Mouse (Mus musculus) neural tube, embryonic 11.5 days (tissue): ENCODE results near the gene Hist1h4b. TPM values are rescaled to one million over a fixed set of nuclear protein-coding genes. Genes with fewer than 3 reads are reported as not detected.

Experiments
- ATAC-seq: fragments of 200-750 bp; cut with Nextera tagmentation; 2 replicates; pipeline ENCODE4 v1.8.0; 2017; ENCODE audit warnings: moderate number of reproducible peaks, mild to moderate bottlenecking, moderate TSS enrichment, moderate library complexity; ENCODE audit not compliant: insufficient read depth, low FRiP score, low TSS enrichment
- DNase-seq: peaks from one replicate; pipeline ENCODE4 v3.0.0-alpha.2; 2015; ENCODE audit warnings: low spot score
- H3K27ac ChIP-seq: fragments of 300-500 bp; sonication (generic); 2 replicates; pipeline ENCODE4 v1.5.1; 2014; ENCODE audit warnings: low read depth, mild to moderate bottlenecking, low read length
- H3K27me3 ChIP-seq: fragments of 300-500 bp; sonication (generic); 2 replicates; pipeline ENCODE4 v1.6.1; 2014; ENCODE audit warnings: mild to moderate bottlenecking, low read length, mixed read lengths; ENCODE audit not compliant: control insufficient read depth, insufficient read depth
- H3K36me3 ChIP-seq: fragments of 300-500 bp; sonication (generic); 2 replicates; pipeline ENCODE4 v1.6.1; 2014; ENCODE audit warnings: mild to moderate bottlenecking, low read length, moderate library complexity, mixed read lengths; ENCODE audit not compliant: control insufficient read depth, insufficient read depth
- H3K4me1 ChIP-seq: fragments of 300-500 bp; sonication (generic); 2 replicates; pipeline ENCODE4 v1.6.1; 2014; ENCODE audit warnings: low read length, mixed read lengths; ENCODE audit not compliant: control insufficient read depth, insufficient read depth
- H3K4me2 ChIP-seq: fragments of 300-500 bp; sonication (generic); 2 replicates; pipeline ENCODE4 v1.6.1; 2014; ENCODE audit warnings: low read depth, mild to moderate bottlenecking, moderate library complexity
- H3K4me3 ChIP-seq: fragments of 300-500 bp; sonication (generic); 2 replicates; pipeline ENCODE4 v1.5.1; 2014; ENCODE audit warnings: low read depth, low read length
- H3K9ac ChIP-seq: fragments of 300-500 bp; sonication (generic); 2 replicates; pipeline ENCODE4 v1.6.1; 2014; ENCODE audit warnings: mild to moderate bottlenecking, low read length
- H3K9me3 ChIP-seq: fragments of 300-500 bp; sonication (generic); 2 replicates; pipeline ENCODE4 v1.6.1; 2016; ENCODE audit warnings: low read length; ENCODE audit not compliant: control insufficient read depth
- WGBS: fragments of 180-500 bp; shearing (Covaris S2); extraction: QIAGEN DNeasy Blood & Tissue Kit; methylation state at CpG from one replicate; pipeline ENCODE4 v1.1.7; 2014; 5-methylcytosine and 5-hydroxymethylcytosine counted together
- microRNA-seq: library from miRNA; unstranded; fragments of <30 nt; microRNA quantifications from one replicate; pipeline ENCODE4, GENCODE M21; 2016
- polyA plus RNA-seq: library from polyadenylated mRNA; unstranded; fragments of >200 nt; fragmentation: Nextera tagmentation; extraction: Ambion mirVana; gene quantifications from 2 replicates; pipeline ENCODE4 v1.2.1, GENCODE M21; 2014

Gene Hist1h4b
- polyA plus RNA-seq, 1 experiment from 2014 or later = 4.3 TPM

DNA sequence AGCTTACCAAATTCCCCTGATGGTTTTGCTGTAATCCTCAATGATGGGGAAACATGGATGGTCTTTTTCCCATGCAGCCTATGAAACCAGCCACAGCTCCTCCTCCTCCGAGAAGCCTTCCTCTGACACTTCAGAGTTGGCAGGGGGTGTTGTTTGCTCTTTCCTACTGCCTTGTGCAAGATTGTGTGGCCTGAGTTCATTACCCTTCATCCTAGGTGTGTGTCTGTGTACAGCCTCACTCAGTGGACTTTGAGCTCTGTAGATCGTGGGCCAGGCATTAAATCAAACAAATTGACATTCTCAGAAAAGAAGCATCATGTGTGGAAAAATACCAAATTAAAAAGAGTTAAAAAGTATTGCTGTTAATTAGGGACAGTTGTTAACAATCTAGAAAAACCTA lies 47.7 kb downstream of the Hist1h4b start:
- Histone ChIP-seq H3K27ac (no peak overlapping the region), H3K27me3 (no peaks in the 10 kb centered on the region), H3K36me3 (no peaks in the 10 kb centered on the region), H3K9ac (no peak overlapping the region), H3K4me3 (no peak overlapping the region), H3K4me2 (no peak overlapping the region), H3K9me3 (no peaks in the 10 kb centered on the region), H3K4me1 (no peaks in the 10 kb centered on the region)
- WGBS = 80% methylated on average over 2 of the region's 2 CpGs
- ATAC-seq (no peak), DNase-seq (no peak)

DNA sequence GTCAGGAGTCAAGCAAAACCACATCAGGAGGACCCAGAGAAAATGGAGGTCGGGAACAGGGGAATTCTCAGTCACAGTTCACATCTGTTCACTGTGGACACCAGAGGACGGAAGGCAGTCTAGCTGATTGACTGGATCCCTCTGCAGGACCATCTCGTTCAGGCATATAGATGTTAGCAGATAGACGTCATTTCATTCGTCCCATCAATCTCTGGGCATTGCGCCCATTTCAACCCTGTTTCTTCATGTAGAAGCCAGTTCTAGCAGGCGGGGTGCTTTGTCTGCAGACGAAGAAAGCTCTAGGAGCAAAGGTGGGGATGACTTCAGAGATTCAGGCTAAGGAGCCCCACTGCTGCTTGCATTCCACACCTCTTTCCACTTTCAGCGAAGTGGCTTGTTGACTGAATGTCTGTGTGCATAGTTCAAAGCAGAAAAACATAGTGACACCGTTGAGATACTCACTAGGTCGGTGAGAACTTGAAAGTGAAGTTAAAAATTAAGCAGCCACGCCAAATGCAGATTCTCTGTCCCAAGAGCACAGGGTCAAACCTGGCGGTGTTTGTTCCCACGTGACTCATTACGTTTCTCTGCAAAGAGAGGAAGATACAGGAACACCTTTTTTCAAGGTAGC lies 49.7 kb downstream of the Hist1h4b start, which contains the start of gene Slc17a2:
TSS of gene Slc17a2 (plus strand) at position 572 of the 631 bp plus-strand sequence.
- ATAC-seq (no peak), DNase-seq (no peak)
- WGBS = 84% methylated on average over 15 of the region's 15 CpGs
- no peaks in the 10 kb centered on the region for H3K9me3 ChIP-seq
- no peak within 1 kb of the TSS for H3K4me2 ChIP-seq
- H3K36me3 ChIP-seq = no peaks in the 10 kb centered on the region
- H3K27me3 ChIP-seq = no peaks in the 10 kb centered on the region
- no peak within 1 kb of the TSS for H3K9ac ChIP-seq
- no peak within 1 kb of the TSS for H3K4me3 ChIP-seq
- no peak within 1 kb of the TSS for H3K27ac ChIP-seq
- H3K4me1 ChIP-seq = no peaks in the 10 kb centered on the region

Small RNAs within 50 kb of the gene (microRNA-seq; reads per million reads assigned to microRNA genes)
- not detected for gene Gm44314
- not detected for gene Gm44484

Other genes starting within 250 kb of the Hist1h4b start
- gene Hist1h4h, start 226.0 kb upstream of the Hist1h4b start, polyA plus RNA-seq = 3.4 and 6.8 TPM in 2 replicates
- gene Hist1h2af, start 223.1 kb upstream of the Hist1h4b start, polyA plus RNA-seq = 1.6 and 2.1 TPM in 2 replicates
- gene Hist1h3g, start 221.6 kb upstream of the Hist1h4b start, polyA plus RNA-seq = 3.3 and 4.3 TPM in 2 replicates
- 0.82 and 1.3 TPM in 2 replicates for gene Hist1h2bh, start 213.6 kb upstream of the Hist1h4b start, polyA plus RNA-seq
- 0.51 and 1.4 TPM in 2 replicates for gene Hist1h3f, start 213.0 kb upstream of the Hist1h4b start, polyA plus RNA-seq
- gene Hist1h4f, start 205.4 kb upstream of the Hist1h4b start, polyA plus RNA-seq = 0.94 and 1.5 TPM in 2 replicates
- gene Hist1h1d, start 203.8 kb upstream of the Hist1h4b start, polyA plus RNA-seq = 0.58 TPM in 2 replicates
- gene Hist1h3e, start 194.6 kb upstream of the Hist1h4b start, polyA plus RNA-seq = 6.4 and 6.9 TPM in 2 replicates
- 61.5 and 64.3 TPM in 2 replicates for gene Hist1h2ae, start 185.8 kb upstream of the Hist1h4b start, polyA plus RNA-seq
- gene Hist1h2bg, start 185.6 kb upstream of the Hist1h4b start, polyA plus RNA-seq = 6.9 and 10.2 TPM in 2 replicates
- 3.4 and 4.1 TPM in 2 replicates for gene Hist1h2bf, start 182.8 kb upstream of the Hist1h4b start, polyA plus RNA-seq
- 0.90 and 4.0 TPM in 2 replicates for gene Hist1h2ad, start 182.6 kb upstream of the Hist1h4b start, polyA plus RNA-seq
- gene Hist1h3d, start 181.2 kb upstream of the Hist1h4b start, polyA plus RNA-seq = 8.1 and 10.4 TPM in 2 replicates
- 89.4 and 91.9 TPM in 2 replicates for gene Hist1h4d, start 175.4 kb upstream of the Hist1h4b start, polyA plus RNA-seq
- gene Hist1h2be, start 135.9 kb upstream of the Hist1h4b start, polyA plus RNA-seq = 1.7 and 1.8 TPM in 2 replicates
- gene Hist1h1e, start 134.5 kb upstream of the Hist1h4b start, polyA plus RNA-seq = 16.3 and 18.2 TPM in 2 replicates
- 0.92 and 0.97 TPM in 2 replicates for gene Hist1h2ac, start 73.1 kb upstream of the Hist1h4b start, polyA plus RNA-seq
- 21.3 and 22.2 TPM in 2 replicates for gene Hist1h2bc, start 72.8 kb upstream of the Hist1h4b start, polyA plus RNA-seq
- not detected in 2 replicates for gene Hist1h1t, start 61.2 kb upstream of the Hist1h4b start, polyA plus RNA-seq
- 4.1 and 5.2 TPM in 2 replicates for gene Hist1h4c, start 58.6 kb upstream of the Hist1h4b start, polyA plus RNA-seq
- gene Hfe, start 46.2 kb upstream of the Hist1h4b start, polyA plus RNA-seq = 3.2 and 3.3 TPM in 2 replicates
- gene Hist1h1c, start 18.2 kb upstream of the Hist1h4b start, polyA plus RNA-seq = 12.2 and 15.3 TPM in 2 replicates
- gene Hist1h3c, start 11.4 kb upstream of the Hist1h4b start, polyA plus RNA-seq = 8.3 and 10.6 TPM in 2 replicates
- 2.4 and 2.9 TPM in 2 replicates for gene Hist1h2bb, start 10.3 kb upstream of the Hist1h4b start, polyA plus RNA-seq
- gene Hist1h2ab, start 5.9 kb upstream of the Hist1h4b start, polyA plus RNA-seq = 33.1 and 47.3 TPM in 2 replicates
- 6.2 and 8.4 TPM in 2 replicates for gene Hist1h3b, start 4.7 kb upstream of the Hist1h4b start, polyA plus RNA-seq
- gene Hist1h4a, start 4.2 kb downstream of the Hist1h4b start, polyA plus RNA-seq = not detected in 2 replicates
- gene Hist1h3a, start 5.4 kb downstream of the Hist1h4b start, polyA plus RNA-seq = 2.3 and 4.3 TPM in 2 replicates
- gene Hist1h1a, start 6.7 kb downstream of the Hist1h4b start, polyA plus RNA-seq = 1.1 and 3.6 TPM in 2 replicates
- gene Trim38, start 12.9 kb downstream of the Hist1h4b start, polyA plus RNA-seq = not detected in 2 replicates
- not detected in 2 replicates for gene Slc17a2, start 50.0 kb downstream of the Hist1h4b start, polyA plus RNA-seq
- gene Slc17a3, start 82.4 kb downstream of the Hist1h4b start, polyA plus RNA-seq = not detected in 2 replicates
- not detected in 2 replicates for gene Slc17a1, start 110.7 kb downstream of the Hist1h4b start, polyA plus RNA-seq
- gene Slc17a4, start 158.0 kb downstream of the Hist1h4b start, polyA plus RNA-seq = 0.49 and 0.64 TPM in 2 replicates
- not detected in 2 replicates for gene Hist1h2ba, start 177.1 kb downstream of the Hist1h4b start, polyA plus RNA-seq
- gene Hist1h2aa, start 177.4 kb downstream of the Hist1h4b start, polyA plus RNA-seq = not detected in 2 replicates
- gene Scgn, start 234.2 kb downstream of the Hist1h4b start, polyA plus RNA-seq = 0.45 and 0.73 TPM in 2 replicates